Mouse (Mus musculus): ENCODE measurements around the gene Vash2.
"Not testable (repeated sequence)": the region's sequence is repeated elsewhere in the genome, so short reads cannot be mapped to it uniquely, and the experiment has no call there.

The Vash2 gene

DNA sequence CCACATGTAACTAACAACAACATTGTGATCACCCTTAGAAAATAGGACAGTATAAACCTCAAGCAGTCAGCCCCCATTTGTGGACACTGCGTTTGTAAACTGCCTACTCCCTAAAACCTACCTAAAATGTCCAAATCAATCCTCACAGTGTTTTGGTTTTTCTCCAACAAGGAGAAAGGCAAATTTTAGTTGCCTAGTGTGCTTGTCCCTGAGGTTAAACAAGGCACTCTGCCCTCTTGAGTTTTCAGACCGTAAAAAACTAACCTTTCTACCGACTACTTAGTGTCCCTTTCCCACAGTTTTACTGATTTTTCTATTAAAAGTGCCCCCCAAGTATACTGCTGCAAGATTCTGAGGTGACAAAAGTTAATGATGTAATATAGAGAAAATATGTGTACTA, 51.8 kb downstream of the Vash2 start:
- no peaks in the 10 kb centered on the region for H3K9me3 ChIP-seq (ENCODE audit: low read length)
- H3K4me3 ChIP-seq (replicated peaks; ENCODE audit: low read length): no peak overlapping the region
- no peaks in the 10 kb centered on the region for H3K27me3 ChIP-seq (ENCODE audit: insufficient read depth, low read length)
- no peaks in the 10 kb centered on the region for H3K36me3 ChIP-seq (ENCODE audit: insufficient read depth, low read length)
- no peak for TF ChIP-seq CTCF (conservative IDR thresholded peaks at IDR 0.05; ENCODE audit: low read length)
- TF ChIP-seq NANOG (IDR thresholded peaks at IDR 0.05; ENCODE audit: borderline replicate concordance, low read length): no peak
- no peak for TF ChIP-seq POU5F1 (IDR thresholded peaks at IDR 0.05; ENCODE audit: borderline replicate concordance, low read length)
- H3K4me1 ChIP-seq (replicated peaks; ENCODE audit: low read depth, low read length): peaks cover 15% of the 10 kb centered on the region

DNA sequence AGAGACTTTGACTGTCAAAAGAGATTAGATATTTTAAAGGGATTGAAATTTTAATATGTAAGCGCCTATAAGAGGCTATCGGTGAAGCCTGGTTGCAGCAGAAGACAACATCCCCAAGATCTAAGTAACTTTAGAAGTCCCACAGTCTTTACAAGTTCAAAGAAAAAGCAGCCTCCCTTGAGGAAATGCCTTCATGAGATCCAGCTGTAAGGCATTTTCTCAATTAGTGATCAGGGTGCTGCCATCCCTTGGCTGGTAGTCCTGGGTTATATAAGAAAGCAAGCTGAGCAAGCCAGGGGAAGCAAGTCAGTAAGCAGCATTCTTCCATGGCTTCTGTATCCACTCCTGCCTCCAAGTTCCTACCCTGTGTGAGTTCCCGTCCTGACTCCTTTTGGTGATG, 54.3 kb downstream of the Vash2 start, which contains the start of gene Angel2:
Gene Angel2 (plus strand): TSS at position 301 of the 400 bp plus-strand sequence.
- H3K4me3 ChIP-seq (replicated peaks; ENCODE audit: low read length); H3K9me3 ChIP-seq (ENCODE audit: low read length); H3K36me3 ChIP-seq (ENCODE audit: insufficient read depth, low read length); H3K27me3 ChIP-seq (ENCODE audit: insufficient read depth, low read length): not testable (repeated sequence)
- H3K4me1 ChIP-seq (replicated peaks; ENCODE audit: low read depth, low read length): peaks cover 25% of the 10 kb centered on the region

DNA sequence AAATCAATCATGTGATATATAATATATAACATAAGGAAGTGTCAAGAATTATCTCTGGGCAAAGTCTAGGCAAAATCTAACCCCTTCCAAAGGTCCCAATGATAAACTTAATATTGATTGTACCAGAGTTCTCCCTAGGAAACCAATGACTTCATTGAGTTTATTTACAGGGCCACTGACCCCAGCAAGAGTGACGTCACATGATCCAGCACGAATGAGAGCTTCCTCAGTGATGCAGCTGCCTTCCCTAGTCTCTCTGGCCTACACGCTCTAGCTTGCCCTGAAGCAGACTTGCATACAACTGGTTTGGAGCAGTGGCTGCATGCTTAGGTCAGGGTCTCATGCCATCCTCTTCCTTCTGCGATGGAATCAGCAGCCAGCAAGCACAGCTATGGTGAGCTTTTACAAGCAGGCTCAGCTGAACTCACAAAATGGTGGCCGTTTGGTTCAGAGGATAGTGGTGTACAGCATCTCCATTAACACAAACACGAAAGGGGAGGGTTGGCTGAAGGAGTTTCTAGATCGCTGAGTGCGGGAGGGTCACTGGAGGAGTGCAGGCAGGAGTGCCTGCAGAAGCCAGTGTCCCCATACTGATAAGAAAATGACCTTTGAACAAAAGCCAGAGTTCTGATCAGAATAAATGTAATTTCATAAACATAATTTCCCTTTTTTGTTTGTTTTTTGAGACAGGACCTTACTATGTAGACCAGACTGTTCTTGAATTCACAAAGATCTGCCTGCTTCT, 59.2 kb downstream of the Vash2 start:
- no peak overlapping the region for H3K4me3 ChIP-seq (replicated peaks; ENCODE audit: low read length)
- H3K27me3 ChIP-seq (ENCODE audit: insufficient read depth, low read length): no peaks in the 10 kb centered on the region
- no peaks in the 10 kb centered on the region for H3K36me3 ChIP-seq (ENCODE audit: insufficient read depth, low read length)
- TF ChIP-seq CTCF (conservative IDR thresholded peaks at IDR 0.05; ENCODE audit: low read length) (no peak), POU5F1 (IDR thresholded peaks at IDR 0.05; ENCODE audit: borderline replicate concordance, low read length) (no peak), NANOG (IDR thresholded peaks at IDR 0.05; ENCODE audit: borderline replicate concordance, low read length) (no peak)
- H3K9me3 ChIP-seq (ENCODE audit: low read length): no peaks in the 10 kb centered on the region
- H3K4me1 ChIP-seq (replicated peaks; ENCODE audit: low read depth, low read length): peaks cover 25% of the 10 kb centered on the region

DNA sequence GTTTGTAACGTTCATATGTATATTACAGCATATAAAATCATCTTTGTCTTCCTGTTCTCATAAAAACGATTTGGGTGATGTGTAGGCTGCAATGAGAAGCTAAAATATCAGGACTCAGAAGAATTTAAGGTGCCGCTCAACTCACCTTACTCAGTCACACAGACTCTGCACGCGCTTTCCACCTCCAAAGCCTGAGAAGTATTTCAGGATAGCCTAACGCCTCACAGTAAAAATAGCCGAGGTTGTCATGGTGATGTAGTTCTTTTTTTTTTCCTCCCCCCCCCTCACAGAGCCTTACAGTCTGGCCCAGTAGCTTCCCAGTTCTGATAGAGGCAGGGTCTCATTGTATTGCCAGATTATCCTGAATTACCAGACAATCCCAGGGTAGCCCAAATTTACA, 60.2 kb downstream of the Vash2 start:
- no peaks in the 10 kb centered on the region for H3K36me3 ChIP-seq (ENCODE audit: insufficient read depth, low read length)

DNA sequence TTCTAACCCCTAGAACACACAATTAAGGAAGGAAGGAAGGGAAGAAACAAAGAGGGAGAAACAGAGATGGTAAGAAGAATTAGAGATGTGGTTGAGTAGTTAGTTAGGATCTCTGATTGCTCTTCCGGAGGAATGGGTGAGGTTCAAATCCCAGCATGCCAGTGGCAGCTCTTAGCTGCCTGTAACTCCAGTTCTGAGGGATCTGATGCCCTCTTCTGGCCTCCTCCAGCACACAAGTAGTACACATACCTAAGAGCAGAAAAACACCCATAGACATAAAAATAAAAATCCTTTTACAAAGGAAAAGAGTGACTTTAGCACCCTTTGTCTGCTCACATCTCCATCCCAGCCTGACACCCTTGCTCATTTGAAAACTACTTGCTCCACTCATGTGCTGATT, 66.5 kb downstream of the Vash2 start:
- peak overlapping the region; percentile 93; the same call in 1 of the 2 replicates for H3K4me3 ChIP-seq (replicated peaks; ENCODE audit: low read length)
- H3K4me1 ChIP-seq (replicated peaks; ENCODE audit: low read depth, low read length): peaks cover 30% of the 10 kb centered on the region
- no peak for TF ChIP-seq POU5F1 (IDR thresholded peaks at IDR 0.05; ENCODE audit: borderline replicate concordance, low read length)
- no peak for TF ChIP-seq CTCF (conservative IDR thresholded peaks at IDR 0.05; ENCODE audit: low read length)
- TF ChIP-seq NANOG (IDR thresholded peaks at IDR 0.05; ENCODE audit: borderline replicate concordance, low read length): no peak
- H3K9me3 ChIP-seq (ENCODE audit: low read length): no peaks in the 10 kb centered on the region
- no peaks in the 10 kb centered on the region for H3K27me3 ChIP-seq (ENCODE audit: insufficient read depth, low read length)
- H3K36me3 ChIP-seq (ENCODE audit: insufficient read depth, low read length): no peaks in the 10 kb centered on the region

More for the DNA sequence above, 60.2 kb downstream of the Vash2 start:
- no peak overlapping the region for H3K4me3 ChIP-seq (replicated peaks; ENCODE audit: low read length)
- H3K27me3 ChIP-seq (ENCODE audit: insufficient read depth, low read length): no peaks in the 10 kb centered on the region
- peaks cover 25% of the 10 kb centered on the region for H3K4me1 ChIP-seq (replicated peaks; ENCODE audit: low read depth, low read length)
- TF ChIP-seq CTCF (conservative IDR thresholded peaks at IDR 0.05; ENCODE audit: low read length) (no peak), NANOG (IDR thresholded peaks at IDR 0.05; ENCODE audit: borderline replicate concordance, low read length) (no peak), POU5F1 (IDR thresholded peaks at IDR 0.05; ENCODE audit: borderline replicate concordance, low read length) (no peak)
- no peaks in the 10 kb centered on the region for H3K9me3 ChIP-seq (ENCODE audit: low read length)

DNA sequence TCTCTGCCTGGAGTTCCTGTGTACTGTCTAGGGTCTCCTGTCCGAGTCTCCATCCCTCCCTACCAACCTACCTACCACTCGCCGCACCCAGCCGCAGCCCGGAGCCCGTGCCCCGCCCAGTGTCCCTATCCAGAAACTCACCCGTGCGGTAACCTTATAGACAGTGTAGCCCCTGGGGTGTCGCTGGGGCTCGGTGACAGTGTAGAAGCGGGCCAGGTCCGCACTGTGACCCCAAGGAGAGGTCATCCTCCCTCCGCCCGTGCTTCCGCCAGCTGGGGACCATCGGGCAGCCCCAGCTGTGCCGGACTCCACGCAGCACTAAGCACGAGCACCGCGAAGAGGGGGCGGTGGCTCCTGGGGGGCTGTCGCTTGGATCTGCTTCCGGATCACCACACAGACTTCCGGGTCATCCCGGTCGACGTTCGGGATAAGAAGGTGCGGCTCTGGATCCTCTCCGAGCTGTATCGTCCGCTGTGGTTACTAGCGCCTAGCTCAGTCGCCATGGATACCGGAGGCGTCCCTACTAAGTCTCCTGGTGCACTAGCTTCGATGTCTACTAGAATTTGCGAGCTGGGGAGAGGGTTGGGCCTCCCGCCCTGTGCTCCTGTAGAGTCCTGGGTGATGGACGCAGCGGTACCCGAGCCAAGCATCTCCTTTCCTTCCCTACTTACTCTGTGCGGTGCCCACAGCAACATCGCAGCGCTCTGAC, 67.5 kb downstream of the Vash2 start, which contains the start of gene Rps6kc1:
Gene Rps6kc1 (minus strand): TSS at position 356 of the 709 bp plus-strand sequence.
- H3K4me3 ChIP-seq (replicated peaks; ENCODE audit: low read length): peak within 1 kb of the TSS; percentile 93
- H3K4me1 ChIP-seq (replicated peaks; ENCODE audit: low read depth, low read length): peaks cover 30% of the 10 kb centered on the region
- no peaks in the 10 kb centered on the region for H3K9me3 ChIP-seq (ENCODE audit: low read length)
- TF ChIP-seq POU5F1 (IDR thresholded peaks at IDR 0.05; ENCODE audit: borderline replicate concordance, low read length) (no peak), CTCF (conservative IDR thresholded peaks at IDR 0.05; ENCODE audit: low read length) (no peak), NANOG (IDR thresholded peaks at IDR 0.05; ENCODE audit: borderline replicate concordance, low read length) (no peak)
- H3K27me3 ChIP-seq (ENCODE audit: insufficient read depth, low read length): no peaks in the 10 kb centered on the region
- H3K36me3 ChIP-seq (ENCODE audit: insufficient read depth, low read length): no peaks in the 10 kb centered on the region

DNA sequence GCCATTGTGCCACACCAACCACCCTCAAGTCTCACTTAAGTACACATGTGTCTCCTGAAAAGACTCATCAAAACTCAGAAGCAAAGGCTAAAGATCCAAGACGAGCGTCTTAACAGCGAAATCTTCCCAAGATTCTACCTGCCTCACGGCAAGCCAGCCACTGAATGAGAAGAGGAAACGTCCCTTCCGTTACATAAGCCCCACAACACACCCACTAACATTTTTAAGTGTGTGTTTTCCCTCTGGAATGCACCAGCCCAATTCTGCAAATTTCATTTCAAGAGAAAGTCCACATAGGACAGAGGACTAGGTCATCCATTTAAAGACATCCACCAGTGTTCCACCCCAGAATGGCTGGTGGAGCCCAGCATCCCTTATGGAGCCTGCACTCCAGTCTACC, 68.3 kb downstream of the Vash2 start:
- TF ChIP-seq NANOG (IDR thresholded peaks at IDR 0.05; ENCODE audit: borderline replicate concordance, low read length): no peak
- no peak for TF ChIP-seq POU5F1 (IDR thresholded peaks at IDR 0.05; ENCODE audit: borderline replicate concordance, low read length)
- TF ChIP-seq CTCF (conservative IDR thresholded peaks at IDR 0.05; ENCODE audit: low read length): no peak
- Histone ChIP-seq H3K9me3 (ENCODE audit: low read length) (no peaks in the 10 kb centered on the region), H3K4me1 (replicated peaks; ENCODE audit: low read depth, low read length) (peaks cover 33% of the 10 kb centered on the region), H3K4me3 (replicated peaks; ENCODE audit: low read length) (peak overlapping the region; percentile 93), H3K36me3 (ENCODE audit: insufficient read depth, low read length) (no peaks in the 10 kb centered on the region), H3K27me3 (ENCODE audit: insufficient read depth, low read length) (no peaks in the 10 kb centered on the region)

DNA sequence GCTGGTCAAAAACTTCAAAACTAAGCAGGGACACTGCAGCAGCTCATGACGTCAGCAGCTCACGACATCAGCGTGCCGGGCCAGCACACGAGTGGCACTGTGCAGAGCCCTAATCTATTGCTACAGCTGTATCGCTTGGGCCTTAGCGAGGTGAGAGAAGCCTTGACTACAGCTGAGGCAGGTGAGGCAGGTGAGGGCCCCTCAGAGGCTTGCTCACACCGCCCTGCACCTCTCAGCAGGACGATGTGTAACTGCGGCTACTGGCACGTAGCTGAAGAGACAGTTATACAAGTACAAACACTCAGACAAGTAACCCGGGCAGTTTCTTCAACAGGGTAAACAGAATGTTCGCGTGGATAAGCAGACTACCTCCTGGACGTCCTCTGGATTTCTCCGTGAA, 74.4 kb downstream of the Vash2 start:
- Histone ChIP-seq H3K9me3 (ENCODE audit: low read length) (no peaks in the 10 kb centered on the region), H3K4me1 (replicated peaks; ENCODE audit: low read depth, low read length) (peaks cover 10% of the 10 kb centered on the region; the same call in 1 of the 2 replicates), H3K4me3 (replicated peaks; ENCODE audit: low read length) (no peak overlapping the region), H3K36me3 (ENCODE audit: insufficient read depth, low read length) (peaks cover 29% of the 10 kb centered on the region), H3K27me3 (ENCODE audit: insufficient read depth, low read length) (no peaks in the 10 kb centered on the region)
- no peak for TF ChIP-seq CTCF (conservative IDR thresholded peaks at IDR 0.05; ENCODE audit: low read length)
- TF ChIP-seq POU5F1 (IDR thresholded peaks at IDR 0.05; ENCODE audit: borderline replicate concordance, low read length): no peak
- TF ChIP-seq NANOG (IDR thresholded peaks at IDR 0.05; ENCODE audit: borderline replicate concordance, low read length): no peak

Measured in E14TG2a.4 (cell line).